12 mouse cellular contexts compared by ENCODE assay signal in the genomic region with DNA sequence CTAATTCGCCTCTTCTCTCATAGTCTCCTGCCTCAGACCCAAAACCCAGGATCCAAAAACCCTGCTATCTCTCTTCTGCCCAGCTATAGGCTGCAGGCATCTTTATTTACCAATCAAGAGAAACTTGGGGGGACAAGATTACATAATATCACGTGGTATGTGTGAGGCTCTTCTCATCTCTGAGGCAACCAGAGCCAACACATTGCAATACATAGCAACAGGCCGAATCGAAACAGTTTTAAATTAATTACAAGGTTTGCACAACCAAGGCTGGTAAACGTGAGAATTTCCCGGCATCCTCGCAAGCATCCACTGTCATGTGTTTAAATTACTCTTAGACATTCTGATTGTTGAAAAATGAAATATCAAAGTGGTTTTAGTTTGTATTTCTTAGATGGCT.
"Had no signal": no experiment of that assay in that cellular context is flagged by ENCODE, and none has a peak within 500 bp of the region (broad histone marks: within the 10 kb centered on the region; RNA-seq: fewer than 3 reads in every experiment).

No protein-coding gene starts in this region.

- H3K4me3 ChIP-seq: left cerebral cortex, adult 2 months; limb, embryonic 10.5 days; liver, embryonic 15.5 days; megakaryocyte, embryonic 14.5 days had no signal

- ATAC-seq: inflammation-experienced regulatory T-cells, adult 6 months; intestine, postnatal 0 days; lung, postnatal 0 days; midbrain, embryonic 16.5 days had no signal

- H3K27ac ChIP-seq: left cerebral cortex, adult 2 months; limb, embryonic 10.5 days; liver, embryonic 15.5 days had no signal

- DNase-seq: kidney, adult 8-10 months; kidney, postnatal 25 days; lung, adult 2 months; right cerebral cortex, postnatal 14 days had no signal
